Mouse (Mus musculus): ENCODE measurements around the gene Trem3. TPM values are rescaled to one million over a fixed set of nuclear protein-coding genes. Genes with fewer than 3 reads are reported as not detected.

Gene Trem3
- total and polyA plus RNA-seq, 2 experiments from 2014 or later: 0.11 TPM; not detected in 1

DNA sequence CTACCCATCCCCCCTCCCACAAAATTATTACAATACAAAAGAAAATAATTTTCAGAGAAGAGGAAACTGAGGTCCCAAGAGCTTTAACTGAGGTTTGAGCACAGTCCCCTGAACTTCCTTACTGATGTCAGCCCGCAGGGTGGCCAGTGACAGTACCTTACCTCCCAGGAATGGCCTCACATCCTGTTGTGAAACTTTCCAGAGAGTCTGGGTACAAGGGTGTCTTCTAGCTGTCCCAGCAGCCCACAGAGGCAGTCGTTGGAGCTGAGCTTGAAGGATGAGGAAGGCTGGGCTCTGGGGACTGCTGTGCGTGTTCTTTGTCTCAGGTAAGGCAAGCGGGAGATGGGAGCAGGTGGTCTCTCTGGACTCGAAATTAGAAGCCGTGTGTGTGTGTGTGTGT, 15.1 kb upstream of the Trem3 start, which contains the start of gene Trem1:
Gene Trem1 (plus strand): TSS at position 251 of the 400 bp plus-strand sequence.
- DNase-seq (ENCODE audit: low spot score) (no peak), ATAC-seq (ENCODE audit: insufficient read depth, low read depth) (no peak)

DNA sequence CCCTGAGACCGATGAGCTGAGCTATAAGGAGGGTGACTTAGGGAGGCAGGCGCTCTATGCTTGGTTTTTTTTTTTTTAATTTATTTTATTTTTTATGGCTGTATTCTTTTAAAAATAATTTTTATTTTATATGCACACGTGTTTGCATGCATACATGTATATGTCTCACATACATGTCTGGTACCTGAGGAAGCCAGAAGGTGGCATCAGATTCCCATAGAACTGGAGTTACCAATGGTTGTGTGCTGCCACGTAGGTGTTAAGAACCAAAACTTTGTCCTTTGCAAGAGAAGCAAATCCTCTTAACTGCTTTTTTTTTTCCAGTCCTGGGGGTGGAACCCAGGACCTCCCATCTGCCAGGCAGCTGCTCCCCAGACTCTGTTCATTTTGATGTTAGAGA, 13.8 kb upstream of the Trem3 start:
- ATAC-seq (ENCODE audit: insufficient read depth, low read depth) (no peak), DNase-seq (ENCODE audit: low spot score) (no peak)
- Histone ChIP-seq H3K4me2 (ENCODE audit: low read depth, low read length) (no peak overlapping the region), H3K4me1 (ENCODE audit: control insufficient read depth, insufficient read depth) (no peaks in the 10 kb centered on the region), H3K9me3 (replicated peaks; ENCODE audit: control insufficient read depth, low read length) (no peaks in the 10 kb centered on the region), H3K27ac (ENCODE audit: low read depth) (no peak overlapping the region), H3K9ac (replicated peaks; ENCODE audit: low read depth, low read length) (no peak overlapping the region), H3K27me3 (ENCODE audit: control insufficient read depth, insufficient read depth, low read length) (no peaks in the 10 kb centered on the region), H3K36me3 (replicated peaks; ENCODE audit: control insufficient read depth, insufficient read depth, low read length) (no peaks in the 10 kb centered on the region), H3K4me3 (ENCODE audit: low read depth, low read length) (no peak overlapping the region)
- TF ChIP-seq EP300 (IDR thresholded peaks at IDR 0.05; ENCODE audit: low read depth) (no peak), CTCF (IDR thresholded peaks at IDR 0.05; ENCODE audit: low read depth) (no peak)
- WGBS: 85% methylated on average over 4 of the region's 4 CpGs

More for the DNA sequence above, 15.1 kb upstream of the Trem3 start, which contains the start of gene Trem1:
- Histone ChIP-seq H3K9ac (replicated peaks; ENCODE audit: low read depth, low read length) (no peak within 1 kb of the TSS), H3K27ac (ENCODE audit: low read depth) (no peak within 1 kb of the TSS), H3K27me3 (ENCODE audit: control insufficient read depth, insufficient read depth, low read length) (no peaks in the 10 kb centered on the region), H3K4me2 (ENCODE audit: low read depth, low read length) (no peak within 1 kb of the TSS), H3K4me1 (ENCODE audit: control insufficient read depth, insufficient read depth) (no peaks in the 10 kb centered on the region), H3K4me3 (ENCODE audit: low read depth, low read length) (no peak within 1 kb of the TSS), H3K9me3 (replicated peaks; ENCODE audit: control insufficient read depth, low read length) (no peaks in the 10 kb centered on the region), H3K36me3 (replicated peaks; ENCODE audit: control insufficient read depth, insufficient read depth, low read length) (no peaks in the 10 kb centered on the region)
- WGBS: 67% methylated on average over 6 of the region's 6 CpGs
- TF ChIP-seq CTCF (IDR thresholded peaks at IDR 0.05; ENCODE audit: low read depth) (no peak), EP300 (IDR thresholded peaks at IDR 0.05; ENCODE audit: low read depth) (no peak)

DNA sequence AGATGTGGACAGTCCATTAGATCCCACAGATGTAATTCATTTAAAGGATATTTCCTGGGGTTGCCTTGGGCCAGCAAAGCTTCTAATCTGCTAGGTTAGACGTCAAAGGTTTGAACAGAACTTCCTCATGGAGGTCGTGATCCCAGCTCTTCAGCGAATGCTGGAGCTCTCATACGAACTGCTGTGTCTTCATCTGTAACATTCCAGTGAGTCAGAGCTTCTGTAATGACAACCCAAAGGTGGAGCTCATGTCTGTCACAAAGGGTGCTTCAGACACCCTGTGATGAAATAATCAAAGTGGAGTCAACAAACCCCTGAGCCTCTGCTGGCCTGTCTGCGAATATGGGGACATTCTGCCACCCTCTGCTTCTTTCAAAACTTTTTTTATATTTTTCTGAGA, 13.0 kb upstream of the Trem3 start:
- no peak overlapping the region for H3K27ac ChIP-seq (ENCODE audit: low read depth)
- no peaks in the 10 kb centered on the region for H3K4me1 ChIP-seq (ENCODE audit: control insufficient read depth, insufficient read depth)
- no peak for DNase-seq (ENCODE audit: low spot score)
- no peak overlapping the region for H3K9ac ChIP-seq (replicated peaks; ENCODE audit: low read depth, low read length)
- H3K4me3 ChIP-seq (ENCODE audit: low read depth, low read length): no peak overlapping the region
- ATAC-seq (ENCODE audit: insufficient read depth, low read depth): no peak
- no peak overlapping the region for H3K4me2 ChIP-seq (ENCODE audit: low read depth, low read length)
- WGBS: 68% methylated on average over 5 of the region's 5 CpGs
- no peaks in the 10 kb centered on the region for H3K9me3 ChIP-seq (replicated peaks; ENCODE audit: control insufficient read depth, low read length)
- no peaks in the 10 kb centered on the region for H3K36me3 ChIP-seq (replicated peaks; ENCODE audit: control insufficient read depth, insufficient read depth, low read length)
- no peak for TF ChIP-seq CTCF (IDR thresholded peaks at IDR 0.05; ENCODE audit: low read depth)
- TF ChIP-seq EP300 (IDR thresholded peaks at IDR 0.05; ENCODE audit: low read depth): no peak
- no peaks in the 10 kb centered on the region for H3K27me3 ChIP-seq (ENCODE audit: control insufficient read depth, insufficient read depth, low read length)

DNA sequence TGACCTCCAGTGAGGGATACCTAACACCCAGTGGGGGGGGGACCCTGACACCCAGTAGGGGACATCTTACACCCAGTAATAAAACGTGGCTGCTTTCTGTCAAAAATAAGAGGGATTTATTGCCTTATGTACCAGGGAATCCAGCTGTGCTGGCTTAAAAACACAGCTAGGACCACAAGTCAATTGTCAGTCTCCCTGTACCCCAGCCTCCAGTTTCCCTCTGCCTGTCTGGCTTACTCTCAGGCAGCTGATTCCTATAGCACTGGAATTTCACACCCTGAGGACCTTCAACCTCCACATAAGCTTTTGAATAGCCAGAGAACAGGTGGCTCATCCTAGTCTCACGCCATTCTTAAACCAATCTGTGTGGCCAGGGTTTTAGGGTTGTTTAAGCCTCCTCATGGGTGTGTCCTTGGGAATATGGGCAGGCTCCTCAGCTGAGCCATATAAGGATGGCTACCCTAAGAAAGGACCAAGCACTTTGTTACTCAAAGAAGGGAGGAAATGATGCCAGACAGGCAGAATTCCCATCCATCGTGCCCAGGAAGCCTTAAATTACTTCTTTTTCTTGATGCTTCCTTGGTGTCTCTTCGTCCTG, 11.7 kb upstream of the Trem3 start:
- H3K4me2 ChIP-seq (ENCODE audit: low read depth, low read length): no peak overlapping the region
- H3K36me3 ChIP-seq (replicated peaks; ENCODE audit: control insufficient read depth, insufficient read depth, low read length): no peaks in the 10 kb centered on the region
- H3K4me1 ChIP-seq (ENCODE audit: control insufficient read depth, insufficient read depth): no peaks in the 10 kb centered on the region
- no peaks in the 10 kb centered on the region for H3K27me3 ChIP-seq (ENCODE audit: control insufficient read depth, insufficient read depth, low read length)
- H3K9ac ChIP-seq (replicated peaks; ENCODE audit: low read depth, low read length): no peak overlapping the region
- H3K27ac ChIP-seq (ENCODE audit: low read depth): no peak overlapping the region
- H3K4me3 ChIP-seq (ENCODE audit: low read depth, low read length): no peak overlapping the region
- TF ChIP-seq CTCF (IDR thresholded peaks at IDR 0.05; ENCODE audit: low read depth) (no peak), EP300 (IDR thresholded peaks at IDR 0.05; ENCODE audit: low read depth) (no peak)
- ATAC-seq (ENCODE audit: insufficient read depth, low read depth) (no peak), DNase-seq (ENCODE audit: low spot score) (no peak)
- no peaks in the 10 kb centered on the region for H3K9me3 ChIP-seq (replicated peaks; ENCODE audit: control insufficient read depth, low read length)
- 46% methylated on average over 4 of the region's 4 CpGs for WGBS

DNA sequence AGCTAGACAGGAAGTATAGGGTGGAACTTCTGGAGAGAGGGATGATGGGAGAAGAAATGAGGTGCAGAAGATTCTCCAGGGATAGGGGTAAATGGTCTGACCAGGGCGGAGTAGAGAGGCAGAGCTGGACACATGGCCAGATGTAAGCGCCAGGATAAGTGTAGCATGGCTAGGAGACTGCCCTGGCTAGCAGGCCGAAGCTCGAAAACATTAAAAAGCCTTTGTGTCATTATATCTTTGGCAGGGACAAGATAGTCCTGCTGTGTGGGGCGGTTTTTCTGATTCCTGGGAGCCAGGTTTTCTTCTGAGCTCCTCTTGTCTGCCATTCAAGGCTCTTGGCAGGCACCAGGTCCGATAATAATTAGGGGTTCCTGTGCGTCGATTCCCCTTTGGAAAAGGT, 10.0 kb upstream of the Trem3 start:
- Histone ChIP-seq H3K27ac (ENCODE audit: low read depth) (no peak overlapping the region), H3K4me2 (ENCODE audit: low read depth, low read length) (no peak overlapping the region), H3K9ac (replicated peaks; ENCODE audit: low read depth, low read length) (no peak overlapping the region), H3K27me3 (ENCODE audit: control insufficient read depth, insufficient read depth, low read length) (no peaks in the 10 kb centered on the region), H3K4me1 (ENCODE audit: control insufficient read depth, insufficient read depth) (no peaks in the 10 kb centered on the region), H3K9me3 (replicated peaks; ENCODE audit: control insufficient read depth, low read length) (no peaks in the 10 kb centered on the region), H3K4me3 (ENCODE audit: low read depth, low read length) (no peak overlapping the region), H3K36me3 (replicated peaks; ENCODE audit: control insufficient read depth, insufficient read depth, low read length) (no peaks in the 10 kb centered on the region)
- WGBS: 82% methylated on average over 8 of the region's 8 CpGs
- no peak for ATAC-seq (ENCODE audit: insufficient read depth, low read depth)
- TF ChIP-seq EP300 (IDR thresholded peaks at IDR 0.05; ENCODE audit: low read depth) (no peak), CTCF (IDR thresholded peaks at IDR 0.05; ENCODE audit: low read depth) (no peak)
- no peak for DNase-seq (ENCODE audit: low spot score)

DNA sequence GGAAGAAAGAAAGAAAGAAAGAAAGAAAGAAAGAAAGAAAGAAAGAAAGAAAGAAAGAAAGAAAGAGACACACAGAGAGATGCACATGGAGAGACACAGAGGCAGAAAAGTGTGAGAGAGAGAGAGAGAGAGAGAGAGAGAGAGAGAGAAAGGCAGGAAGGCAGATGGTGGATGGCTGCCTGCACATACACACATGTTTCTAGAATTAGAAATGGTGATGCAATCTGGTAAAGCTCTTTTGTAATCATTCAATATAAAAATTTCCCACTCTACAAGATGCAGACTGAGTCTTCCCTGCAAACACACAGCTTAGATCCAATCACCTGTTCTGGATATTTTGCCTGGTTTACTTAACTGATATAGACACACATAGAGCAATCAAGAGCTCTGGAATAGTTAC, 1.5 kb downstream of the Trem3 start:
- Histone ChIP-seq H3K9ac (replicated peaks; ENCODE audit: low read depth, low read length) (no peak overlapping the region), H3K4me1 (ENCODE audit: control insufficient read depth, insufficient read depth) (no peaks in the 10 kb centered on the region), H3K27me3 (ENCODE audit: control insufficient read depth, insufficient read depth, low read length) (no peaks in the 10 kb centered on the region), H3K4me3 (ENCODE audit: low read depth, low read length) (no peak overlapping the region), H3K4me2 (ENCODE audit: low read depth, low read length) (no peak overlapping the region), H3K27ac (ENCODE audit: low read depth) (no peak overlapping the region), H3K9me3 (replicated peaks; ENCODE audit: control insufficient read depth, low read length) (no peaks in the 10 kb centered on the region), H3K36me3 (replicated peaks; ENCODE audit: control insufficient read depth, insufficient read depth, low read length) (no peaks in the 10 kb centered on the region)
- TF ChIP-seq CTCF (IDR thresholded peaks at IDR 0.05; ENCODE audit: low read depth) (no peak), EP300 (IDR thresholded peaks at IDR 0.05; ENCODE audit: low read depth) (no peak)
- DNase-seq (ENCODE audit: low spot score) (no peak), ATAC-seq (ENCODE audit: insufficient read depth, low read depth) (no peak)

All from heart, postnatal 0 days (tissue).